Mouse (Mus musculus): Measurements from ENCODE around the gene Zg16.
A peak's percentile ranks its signal among the peaks of the same experiment; 100 is the strongest.

Zg16 gene

DNA sequence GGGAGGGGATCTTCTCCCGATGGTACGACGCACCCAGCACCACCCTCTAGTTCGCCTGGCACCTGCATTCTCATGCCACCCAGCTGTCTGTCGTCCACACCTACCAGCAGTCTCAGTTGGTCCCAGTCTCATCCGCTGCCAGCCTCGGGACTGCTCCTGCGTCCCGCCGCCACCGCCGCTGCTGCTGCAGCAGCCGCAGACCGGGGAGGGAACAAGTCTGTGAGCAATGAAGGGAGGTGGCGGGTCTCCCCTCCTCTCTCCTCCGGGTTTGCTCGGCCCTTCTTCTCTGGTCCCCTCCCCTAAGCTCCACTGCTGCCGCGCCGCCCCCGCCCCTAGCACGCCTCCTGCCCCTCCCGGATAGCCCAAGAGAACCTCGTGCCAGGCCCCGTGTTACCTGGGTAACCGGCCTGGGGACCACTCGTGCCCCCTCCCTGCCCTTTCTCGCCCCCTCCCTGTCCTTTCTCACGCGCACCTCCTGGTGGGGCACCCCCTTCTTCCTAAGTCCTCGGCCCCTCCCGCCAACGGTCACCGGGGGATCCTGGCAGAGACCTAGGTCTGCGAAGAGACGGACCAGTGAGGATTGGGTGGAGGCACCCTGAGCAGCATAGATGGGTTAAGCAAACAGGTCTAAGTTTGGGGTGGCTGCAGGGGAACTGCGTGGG, 66.1 kb downstream of the Zg16 start, which contains the start of the genes Gm42742 and Prrt2:
Gm42742 (minus strand) TSS at position 197 of the 662 bp plus-strand sequence.
Prrt2 (minus strand) TSS at position 311 of the 662 bp plus-strand sequence.
- peak; percentile 82 for DNase-seq (ENCODE audit: extremely low spot score)

DNA sequence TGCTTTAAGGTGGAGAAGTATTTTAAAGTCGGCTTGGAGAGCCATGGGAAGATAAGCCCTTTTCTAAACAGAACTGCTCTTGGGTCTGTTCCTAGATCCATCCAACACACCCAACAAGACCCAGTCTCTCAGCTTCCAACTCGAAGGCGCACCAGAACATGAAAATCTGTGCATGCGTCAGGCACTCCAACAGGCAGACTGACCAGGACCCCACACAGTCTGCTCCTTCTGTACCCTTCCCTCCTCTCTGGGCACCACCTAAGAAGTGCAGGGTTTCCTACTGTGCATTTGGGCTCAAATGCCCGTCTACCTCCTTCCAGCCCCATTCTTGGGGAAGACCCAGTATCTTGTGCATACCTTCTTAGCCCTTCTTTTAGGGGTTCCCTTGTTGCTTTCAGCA, 66.6 kb downstream of the Zg16 start:
- DNase-seq (ENCODE audit: extremely low spot score) = peak; percentile 15

DNA sequence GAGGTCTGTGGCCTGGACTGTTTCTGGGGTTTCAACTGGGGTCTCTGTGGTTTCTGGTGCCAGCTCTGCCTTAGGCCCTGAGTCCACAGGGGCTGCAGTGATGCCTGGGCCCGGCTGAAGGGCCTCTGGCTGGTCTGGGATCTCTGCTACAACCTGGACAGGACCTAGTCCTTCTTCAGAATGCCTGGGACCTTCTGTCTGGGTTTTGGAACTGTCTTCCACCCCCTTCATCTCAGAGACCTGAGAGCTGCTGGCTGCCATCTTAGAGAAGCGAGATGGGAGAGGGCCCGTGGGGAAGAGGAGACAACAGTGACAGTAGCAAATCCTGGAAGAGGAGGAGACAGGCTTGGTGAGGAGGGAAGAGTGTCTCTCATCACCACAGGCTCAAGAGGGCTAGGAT, 67.1 kb downstream of the Zg16 start:
- no peak for DNase-seq (ENCODE audit: extremely low spot score)

DNA sequence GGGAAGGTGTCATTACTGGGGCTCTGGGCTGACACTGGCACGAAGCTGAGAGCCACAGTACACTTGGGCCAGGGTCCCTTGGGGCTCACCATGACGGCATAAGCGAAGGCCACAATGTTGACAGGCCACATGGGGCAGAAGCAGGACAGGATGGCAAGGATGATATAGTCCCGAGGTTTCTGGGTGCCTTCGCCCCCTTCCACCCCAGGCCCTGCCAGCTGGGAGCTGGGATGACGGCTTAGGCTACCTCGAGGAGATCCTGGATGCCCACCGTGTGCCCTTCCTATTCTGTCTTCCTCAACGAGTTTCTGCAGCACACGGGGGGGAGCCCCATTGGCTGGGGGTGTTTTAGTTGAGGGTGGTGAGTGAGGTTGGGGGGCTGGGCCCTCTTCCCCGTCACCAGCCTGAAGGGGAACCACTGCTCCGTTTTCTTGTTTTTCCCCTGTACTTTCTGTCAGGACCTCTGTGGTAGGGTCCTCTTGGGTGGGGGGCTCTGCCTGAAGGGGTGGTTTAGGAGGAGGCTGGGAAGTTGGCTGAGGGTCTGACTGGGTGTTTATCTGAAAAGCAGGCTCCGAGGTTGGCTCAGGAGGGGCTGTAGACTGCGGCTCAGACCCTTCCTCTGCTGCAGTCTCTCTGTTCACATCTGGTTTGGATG, 67.7 kb downstream of the Zg16 start:
- no peak for DNase-seq (ENCODE audit: extremely low spot score)

DNA sequence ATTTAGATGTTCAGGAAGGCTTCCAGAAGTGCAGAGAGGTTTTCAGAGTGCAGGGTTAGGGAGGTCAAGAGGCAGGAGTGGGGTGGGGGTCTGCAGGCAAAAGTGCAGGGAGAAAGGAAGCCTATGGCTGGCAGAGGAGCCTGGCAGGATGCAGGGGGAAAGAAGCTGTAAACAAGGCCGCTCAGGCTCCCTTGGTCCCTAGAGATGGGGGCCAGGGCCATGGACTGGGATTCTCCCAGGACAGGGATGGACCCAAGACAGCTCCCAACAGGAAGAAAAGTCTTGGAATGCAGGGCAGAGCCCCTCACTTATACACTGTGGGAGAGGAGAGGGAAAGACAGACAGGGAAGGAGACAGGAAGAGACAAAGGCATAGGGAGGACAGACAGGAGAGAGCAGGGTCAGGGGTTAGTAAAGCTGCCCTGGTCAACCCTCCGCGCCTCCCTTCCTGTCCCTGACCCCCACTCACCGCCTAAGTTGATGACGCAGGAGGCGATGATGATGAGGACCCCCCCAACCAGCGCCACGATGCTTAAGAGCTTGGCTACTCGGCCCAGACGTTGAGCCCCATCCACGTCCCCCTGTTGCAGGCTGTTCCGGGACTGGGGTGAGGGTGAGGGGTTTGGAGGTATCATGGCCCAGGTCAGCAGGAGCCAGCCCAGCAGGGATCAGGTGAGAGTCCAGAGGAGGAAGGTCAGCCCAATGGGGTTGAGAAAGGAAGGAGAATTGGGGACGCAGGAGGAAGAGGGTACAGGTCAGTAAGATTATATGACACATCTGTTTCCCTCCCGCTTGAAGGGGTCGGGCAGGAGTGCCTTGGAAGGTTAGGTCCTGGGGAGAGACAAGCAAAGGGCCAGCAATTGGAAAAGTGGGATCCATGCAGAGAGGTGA, 68.5 kb downstream of the Zg16 start:
- DNase-seq (ENCODE audit: extremely low spot score) = no peak

DNA sequence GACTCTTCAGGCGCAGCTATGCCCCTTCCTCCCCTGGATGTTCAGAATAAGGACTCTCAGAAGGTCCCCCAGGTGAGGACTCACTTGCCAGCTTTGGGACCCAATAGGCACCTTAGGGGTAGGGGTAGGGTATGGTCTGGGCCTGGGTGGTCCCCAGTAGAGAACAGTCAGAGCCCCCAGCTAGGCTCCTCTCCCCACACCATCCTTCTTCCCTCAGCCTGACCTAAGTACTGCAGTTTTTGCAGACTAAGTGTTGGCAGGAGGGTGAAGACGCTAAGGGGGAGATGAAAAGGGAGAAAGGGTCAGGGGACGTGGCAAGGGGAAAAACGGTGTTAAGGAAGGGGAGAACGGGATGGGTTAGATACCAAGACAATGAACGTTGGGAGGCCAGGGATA, 69.2 kb downstream of the Zg16 start:
- DNase-seq (ENCODE audit: extremely low spot score) = no peak

DNA sequence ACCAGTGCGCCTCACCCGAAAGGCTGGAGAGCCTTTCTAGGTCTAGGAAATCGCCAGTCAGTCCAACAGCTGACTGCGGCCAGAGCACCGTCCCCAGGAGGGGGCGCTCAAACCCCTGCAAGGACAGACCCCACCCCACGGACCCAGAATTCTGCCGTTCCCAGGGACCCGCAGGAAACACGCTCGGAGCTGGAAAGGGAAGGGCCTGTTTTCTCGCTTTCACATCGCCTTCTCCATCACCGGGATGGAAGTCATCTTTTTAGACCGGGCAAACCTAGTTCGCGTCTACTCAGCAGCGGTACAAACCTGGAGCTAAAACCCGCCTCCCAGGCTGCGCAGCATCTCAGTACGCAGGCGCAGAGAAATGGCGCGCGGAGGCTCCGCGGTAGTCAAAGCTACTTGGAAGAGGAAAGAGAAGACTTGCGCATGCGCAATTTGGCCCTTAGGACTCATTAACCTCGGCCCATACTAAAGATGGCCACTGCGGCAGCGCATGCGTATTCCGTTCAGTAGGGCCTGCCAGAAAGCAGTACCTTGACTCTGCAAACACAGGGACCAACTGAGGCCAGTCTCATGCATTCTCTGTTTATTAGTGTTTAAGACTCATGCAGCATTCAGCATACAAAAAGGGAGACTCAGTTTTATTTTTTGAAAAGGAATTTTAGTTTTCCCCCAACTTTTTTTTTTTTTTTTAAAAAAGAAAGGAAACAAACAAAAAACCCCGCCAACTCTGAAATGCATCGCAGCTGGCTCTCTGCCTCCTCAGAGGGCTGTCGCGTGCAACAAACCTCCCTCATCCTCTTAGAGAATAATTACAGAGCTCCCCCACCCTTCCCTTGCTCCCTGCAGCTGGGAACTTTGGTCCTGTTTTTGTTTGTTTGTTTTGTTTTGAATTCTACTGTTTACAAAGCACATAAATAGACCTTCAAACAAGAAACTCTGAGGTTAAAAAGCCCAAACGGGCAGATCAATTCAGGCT, 69.9 kb downstream of the Zg16 start, which contains the start of gene Pagr1a:
Pagr1a (minus strand) TSS at position 382 of the 979 bp plus-strand sequence.
- peak; percentile 97 for DNase-seq (ENCODE audit: extremely low spot score)

DNA sequence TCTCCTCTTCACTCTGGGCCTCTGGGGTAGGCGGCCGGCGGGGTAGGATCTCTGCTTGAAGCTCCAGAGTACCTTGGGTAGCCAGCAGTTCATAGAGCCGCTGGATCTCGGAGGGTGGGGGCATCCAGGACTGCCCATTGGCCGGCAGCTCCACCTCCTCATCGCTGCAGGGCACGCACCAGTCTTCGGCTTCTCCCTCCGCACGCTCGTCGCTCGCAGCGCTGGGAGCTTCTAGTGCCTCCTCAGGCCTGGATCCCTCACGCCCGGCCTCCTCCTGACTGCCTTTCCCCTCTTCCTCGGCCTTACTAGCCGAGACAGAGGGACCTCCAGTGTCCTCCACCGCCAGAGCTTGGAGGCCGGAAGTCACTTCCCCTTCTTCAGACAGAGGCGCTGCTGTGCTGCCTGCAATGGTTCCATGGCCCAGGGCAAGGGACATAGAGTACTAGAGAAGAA, 70.6 kb downstream of the Zg16 start:
- DNase-seq (ENCODE audit: extremely low spot score) = no peak

DNA sequence TGATC, 70.8 kb downstream of the Zg16 start, which contains the start of gene Pagr1b:
Pagr1b (minus strand) TSS at position 4 of the 5 bp plus-strand sequence.
- DNase-seq (ENCODE audit: extremely low spot score) = no peak

DNA sequence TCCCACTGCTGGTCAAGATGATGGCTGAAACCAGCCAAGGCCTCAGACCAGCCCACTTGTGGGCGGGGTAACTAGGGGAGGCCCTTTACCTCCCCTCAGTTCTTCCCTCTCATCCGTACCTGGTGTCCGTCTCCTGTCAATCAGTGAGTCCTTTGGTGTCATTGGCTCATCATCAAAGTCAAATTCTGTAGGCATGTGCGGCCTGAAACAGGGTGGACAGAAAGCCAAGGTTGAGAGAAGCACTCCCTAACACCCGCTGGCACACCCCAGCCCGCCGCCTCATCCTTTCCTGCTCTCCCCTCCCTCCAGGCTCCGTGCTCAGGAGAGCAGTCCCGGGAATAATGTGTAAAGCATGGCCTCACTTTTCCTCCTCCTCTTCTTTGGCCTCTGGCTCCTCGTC, 71.0 kb downstream of the Zg16 start:
- peak; percentile 58 for DNase-seq (ENCODE audit: extremely low spot score)

DNA sequence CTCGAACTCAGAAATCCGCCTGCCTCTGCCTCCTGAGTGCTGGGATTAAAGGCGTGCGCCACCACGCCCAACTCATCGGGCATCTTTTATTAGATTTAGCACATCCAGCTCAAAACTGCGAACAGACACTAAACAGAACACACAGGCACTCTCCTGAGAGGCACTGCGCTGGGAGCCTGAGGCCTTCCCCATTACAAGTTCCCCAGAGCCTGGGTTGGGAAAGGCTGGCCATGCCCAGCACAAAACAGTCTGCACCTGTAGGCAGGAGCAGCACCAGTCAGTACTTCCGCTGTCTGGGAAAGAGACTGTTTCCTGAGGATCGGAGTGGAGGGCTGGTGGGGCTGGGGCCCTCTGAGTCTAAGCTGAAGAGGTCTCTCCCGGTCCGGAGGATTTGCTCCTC, 72.1 kb downstream of the Zg16 start:
- no peak for DNase-seq (ENCODE audit: extremely low spot score)

DNA sequence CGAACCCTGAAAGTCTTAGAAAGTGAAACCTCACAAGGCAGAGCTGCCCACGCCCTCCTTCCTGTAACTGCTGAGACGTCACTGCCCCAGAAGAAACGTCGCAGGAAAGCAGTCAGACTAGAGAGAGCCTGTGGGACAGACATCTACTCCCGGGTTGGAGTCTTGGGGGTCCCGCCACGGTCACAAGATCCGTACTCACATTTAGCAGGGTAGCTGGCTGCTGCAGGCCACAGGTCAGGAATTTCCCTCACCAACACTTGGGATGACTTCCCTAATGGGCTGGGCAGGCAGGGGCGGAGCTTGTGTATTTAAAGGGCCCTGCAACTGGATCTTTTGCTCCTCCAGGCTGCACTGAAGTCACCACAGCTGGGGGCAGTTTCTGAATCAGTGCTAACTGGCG, 72.8 kb downstream of the Zg16 start, which contains the start of gene Mvp:
Mvp (minus strand) TSS at position 302 of the 400 bp plus-strand sequence.
- peak; percentile 33 for DNase-seq (ENCODE audit: extremely low spot score)

DNA sequence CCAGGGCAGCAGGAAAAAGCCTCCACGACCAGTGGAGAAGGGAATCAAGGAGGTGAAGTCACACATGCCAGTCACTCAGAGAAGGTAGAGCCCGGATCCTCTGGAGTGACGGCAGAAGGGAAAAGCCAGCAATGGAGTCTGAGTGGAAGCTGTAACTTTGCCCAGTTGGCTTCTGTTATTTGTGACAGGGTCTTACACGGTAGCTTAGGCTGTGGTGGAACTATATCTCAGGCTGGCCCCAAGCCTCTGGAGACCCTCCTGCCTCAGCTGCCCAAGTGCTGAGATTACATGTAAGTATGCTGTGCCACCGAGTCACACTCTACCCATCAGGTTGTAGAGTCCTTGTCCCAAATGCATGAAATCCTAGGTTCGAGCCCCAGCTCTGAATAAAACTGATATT, 73.7 kb downstream of the Zg16 start:
- no peak for DNase-seq (ENCODE audit: extremely low spot score)

DNA sequence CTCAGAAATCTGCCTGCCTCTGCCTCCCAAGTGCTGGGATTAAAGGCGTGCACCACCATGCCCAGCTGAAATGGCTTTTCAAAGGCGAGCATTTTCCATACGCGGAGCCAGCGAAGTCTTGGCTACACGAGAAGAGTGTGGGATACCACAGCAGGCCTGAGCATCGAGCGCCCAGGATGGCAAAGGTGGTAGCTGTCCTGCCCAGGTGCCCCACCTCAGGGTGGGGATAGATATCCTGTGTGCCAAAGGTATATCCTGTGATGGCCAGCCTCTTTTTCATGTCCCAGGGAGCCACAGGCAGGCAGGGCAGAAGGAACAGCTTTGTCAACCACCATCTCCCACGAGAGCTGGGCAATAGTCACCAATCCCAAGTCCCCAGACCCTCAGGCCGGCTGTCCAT, 74.3 kb downstream of the Zg16 start:
- no peak for DNase-seq (ENCODE audit: extremely low spot score)

DNA sequence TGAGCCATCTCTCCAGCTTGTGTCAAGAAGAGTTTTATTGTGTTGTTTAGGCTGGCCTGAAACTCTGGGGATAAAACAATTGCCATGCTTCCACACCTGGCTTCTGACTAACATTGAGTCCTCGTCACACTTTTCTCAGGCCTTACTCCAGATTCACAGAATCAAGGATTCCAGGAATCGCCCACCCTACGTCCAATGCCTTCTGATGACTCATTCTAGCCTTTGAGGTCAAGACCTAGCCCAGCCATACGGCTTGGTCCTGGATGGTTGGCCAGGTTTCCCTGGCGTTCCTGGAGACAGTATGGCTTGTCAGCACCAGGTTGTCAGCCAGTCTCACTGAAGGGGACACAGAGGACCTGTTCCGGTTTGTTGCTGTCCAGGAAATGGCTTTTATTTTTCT, 74.8 kb downstream of the Zg16 start:
- DNase-seq (ENCODE audit: extremely low spot score) = no peak

DNA sequence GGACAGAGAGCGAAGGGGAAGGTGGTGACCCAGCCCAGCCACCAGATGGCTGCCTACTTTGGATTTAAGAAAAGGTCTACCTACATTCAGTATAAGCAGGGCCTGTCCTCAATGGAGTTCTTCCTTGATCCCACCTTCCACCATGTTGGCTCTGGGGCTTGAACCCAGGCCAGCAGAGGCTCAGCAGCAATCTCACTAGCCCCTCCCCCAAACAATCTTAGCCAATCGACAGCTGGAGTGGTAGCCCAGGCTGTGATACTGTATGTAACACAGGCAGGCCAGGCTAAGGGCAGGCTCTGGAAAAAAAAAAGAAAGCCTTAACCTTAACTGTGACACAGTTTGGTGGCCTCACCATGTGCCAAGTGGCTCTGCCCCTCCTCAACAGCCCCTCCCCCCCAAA, 75.4 kb downstream of the Zg16 start:
- DNase-seq (ENCODE audit: extremely low spot score) = no peak

DNA sequence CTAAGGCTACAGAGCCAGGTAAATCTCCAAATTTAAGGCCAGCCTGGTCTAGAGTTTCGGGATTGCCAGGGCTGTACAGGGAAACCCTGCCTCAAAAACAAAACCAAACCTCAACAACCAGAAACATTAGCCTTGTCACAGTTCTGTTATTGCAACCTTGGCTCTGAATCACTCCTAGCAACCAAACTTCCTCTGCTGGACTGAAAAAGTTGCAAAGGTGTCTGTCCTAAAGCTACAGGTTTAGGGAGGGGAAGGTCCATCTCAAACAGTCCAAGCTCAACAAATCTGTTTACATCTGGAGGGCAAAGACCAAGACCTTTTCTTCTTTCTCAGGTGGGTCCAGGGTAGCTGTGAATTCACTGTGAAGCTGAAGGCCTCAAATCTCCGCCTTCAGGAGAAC, 76.1 kb downstream of the Zg16 start:
- no peak for DNase-seq (ENCODE audit: extremely low spot score)

DNA sequence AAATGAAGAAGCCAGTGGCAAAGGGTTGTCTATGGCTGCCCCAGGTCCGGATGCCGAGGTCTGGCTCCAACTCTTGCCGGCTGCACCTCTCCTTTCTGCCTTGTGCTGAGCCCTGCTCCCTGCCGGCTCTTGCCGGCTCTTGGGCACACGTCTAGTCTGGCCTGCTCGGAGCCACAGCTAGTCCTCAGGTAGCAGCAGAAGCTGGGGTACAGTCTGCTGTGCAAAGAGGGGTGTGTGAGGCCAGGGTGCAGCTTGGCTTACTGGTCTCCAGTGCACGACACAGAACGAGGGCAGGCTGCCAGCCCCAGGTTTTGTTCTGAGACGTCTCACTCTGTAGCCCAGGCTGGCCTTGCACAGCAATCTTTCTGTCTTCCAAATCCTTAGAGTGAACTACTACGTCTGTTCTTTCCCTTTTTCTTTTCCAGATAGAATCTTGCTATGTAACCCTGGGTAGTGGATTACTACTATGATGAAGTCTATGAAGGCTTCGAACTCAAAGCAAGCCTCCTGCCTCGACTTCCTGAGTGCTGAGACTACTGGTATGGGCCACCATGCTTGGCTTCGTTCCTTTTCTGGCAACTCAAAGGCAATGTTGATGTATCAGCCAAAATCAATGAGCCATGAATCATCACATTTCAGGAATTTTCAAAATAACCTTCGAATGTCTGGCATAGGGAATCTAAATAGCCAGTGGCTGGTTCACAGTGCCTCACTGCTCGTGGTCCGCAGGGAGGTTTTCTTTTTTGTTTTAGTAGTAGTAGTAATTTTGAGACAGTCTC, 77.6 kb downstream of the Zg16 start:
- DNase-seq (ENCODE audit: extremely low spot score) = no peak

DNA sequence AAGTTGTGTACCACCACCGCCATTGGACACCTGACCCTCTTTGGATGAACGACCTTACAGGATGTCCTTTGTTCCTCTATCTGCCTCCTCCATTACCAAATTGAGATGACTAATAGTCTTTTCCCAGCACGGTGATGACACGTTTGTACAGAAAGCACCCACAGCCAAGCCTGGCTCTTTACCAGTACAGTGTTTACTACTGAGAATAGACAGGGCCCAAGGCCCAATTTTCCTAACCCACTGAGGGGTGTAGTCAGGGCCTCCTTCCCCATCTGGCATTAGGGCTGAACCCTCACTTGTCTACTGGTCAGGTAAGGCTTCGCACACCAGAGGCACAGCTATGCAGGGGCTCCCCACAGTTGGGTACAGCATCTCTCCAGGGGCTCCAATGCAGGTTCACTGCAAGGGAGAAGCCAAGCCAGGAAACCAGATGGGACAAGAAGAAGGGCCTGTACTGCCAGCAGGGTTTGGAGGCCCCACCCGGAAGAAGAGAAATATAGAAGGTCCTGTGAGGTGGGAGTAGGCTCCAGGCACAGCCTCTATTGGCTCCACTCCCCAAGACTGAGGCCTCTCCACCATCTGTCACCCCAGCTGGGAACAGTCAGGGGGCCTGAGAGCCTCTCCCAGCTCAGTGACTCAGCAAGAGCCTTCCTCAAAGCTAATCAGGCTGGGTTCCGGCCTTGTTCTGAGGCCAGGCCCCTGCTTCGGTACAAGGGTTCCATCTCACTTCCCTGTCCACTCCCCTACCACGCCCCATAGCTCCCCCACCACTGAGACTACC, 78.7 kb downstream of the Zg16 start:
- peak; percentile 24 for DNase-seq (ENCODE audit: extremely low spot score)

DNA sequence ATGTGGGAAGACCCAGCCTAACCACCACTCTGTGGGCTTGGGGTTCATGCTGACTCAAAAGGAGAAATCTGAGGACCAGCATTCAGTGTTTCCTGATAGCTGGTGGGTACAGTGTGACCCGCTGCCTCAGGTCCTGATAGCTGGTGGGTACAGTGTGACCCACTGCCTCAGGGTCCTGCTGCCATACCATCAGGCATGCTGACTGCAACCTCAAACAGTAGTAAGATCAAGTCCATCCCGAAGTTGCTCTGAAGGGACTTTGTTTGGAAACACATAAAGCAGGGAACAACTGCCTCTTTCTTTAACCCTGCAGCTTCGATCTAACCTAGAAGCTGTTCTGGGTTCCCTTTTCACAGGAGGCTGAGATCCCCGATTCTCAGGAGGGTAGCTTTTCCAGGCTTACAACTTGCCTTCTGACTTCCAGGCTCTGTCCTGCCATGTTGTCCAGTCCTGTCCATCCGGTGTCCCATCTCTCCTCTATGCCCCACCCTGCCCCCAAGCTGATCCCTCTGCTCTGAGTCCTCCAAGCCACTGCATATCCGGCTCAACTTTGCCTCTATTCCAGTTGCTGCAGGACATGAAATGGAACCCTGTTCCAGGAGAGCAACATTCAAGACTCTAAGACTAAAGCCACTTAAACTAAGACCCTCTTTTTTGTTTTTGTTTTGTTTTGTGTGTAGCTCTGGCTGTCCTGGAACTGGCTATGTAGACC, 79.7 kb downstream of the Zg16 start:
- no peak for DNase-seq (ENCODE audit: extremely low spot score)
